Mouse (Mus musculus): ENCODE results near the gene Gm10277. TPM values are rescaled to one million over a fixed set of nuclear protein-coding genes. Genes with fewer than 3 reads are reported as not detected.

The Gm10277 gene
- polyA plus RNA-seq, 1 experiment from 2014 or later = 2.8 TPM

DNA sequence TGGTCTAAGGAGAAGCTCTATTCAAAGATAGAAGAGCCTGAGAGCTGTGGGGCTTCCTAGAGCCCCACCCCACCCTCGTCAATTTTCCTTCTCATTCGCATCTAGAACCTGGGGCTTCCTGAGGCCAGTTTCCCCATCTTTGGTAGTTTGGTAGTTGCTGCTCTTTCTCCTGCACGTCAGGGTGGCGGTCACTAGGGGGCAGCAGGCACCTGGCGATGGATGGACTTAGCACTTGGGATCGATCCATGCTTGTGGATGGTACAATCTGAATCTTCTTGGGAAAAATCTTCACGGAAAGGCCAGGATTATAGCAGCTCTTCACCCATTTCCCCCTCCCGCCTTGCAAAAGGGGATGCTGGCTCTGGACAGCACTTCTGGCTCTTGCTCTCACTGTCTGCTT lies 34.1 kb upstream of the Gm10277 start:
- H3K4me2 ChIP-seq = no peak overlapping the region
- H3K36me3 ChIP-seq = peaks cover 72% of the 10 kb centered on the region
- H3K9ac ChIP-seq = no peak overlapping the region
- no peak overlapping the region for H3K27ac ChIP-seq (replicated peaks)
- H3K4me3 ChIP-seq = no peak overlapping the region
- no peak for ATAC-seq (ENCODE audit: low read depth)
- peaks cover 19% of the 10 kb centered on the region for H3K4me1 ChIP-seq (replicated peaks)
- WGBS = 18% methylated on average over 8 of the region's 8 CpGs
- no peaks in the 10 kb centered on the region for H3K9me3 ChIP-seq
- H3K27me3 ChIP-seq = peaks cover 25% of the 10 kb centered on the region

GRCm38 (mm10) chr11:77816003-77816402 lies 28.5 kb upstream of the Gm10277 start:
- ATAC-seq (ENCODE audit: low read depth) = no peak
- H3K9me3 ChIP-seq = no peaks in the 10 kb centered on the region
- no peak overlapping the region for H3K9ac ChIP-seq
- H3K27me3 ChIP-seq = no peaks in the 10 kb centered on the region; the same call in 1 of the 2 replicates
- H3K4me3 ChIP-seq = no peak overlapping the region
- WGBS = 26% methylated on average over 3 of the region's 3 CpGs
- no peak overlapping the region for H3K27ac ChIP-seq (replicated peaks)
- H3K4me2 ChIP-seq = no peak overlapping the region
- H3K36me3 ChIP-seq = peaks cover 48% of the 10 kb centered on the region
- H3K4me1 ChIP-seq (replicated peaks) = no peaks in the 10 kb centered on the region

DNA sequence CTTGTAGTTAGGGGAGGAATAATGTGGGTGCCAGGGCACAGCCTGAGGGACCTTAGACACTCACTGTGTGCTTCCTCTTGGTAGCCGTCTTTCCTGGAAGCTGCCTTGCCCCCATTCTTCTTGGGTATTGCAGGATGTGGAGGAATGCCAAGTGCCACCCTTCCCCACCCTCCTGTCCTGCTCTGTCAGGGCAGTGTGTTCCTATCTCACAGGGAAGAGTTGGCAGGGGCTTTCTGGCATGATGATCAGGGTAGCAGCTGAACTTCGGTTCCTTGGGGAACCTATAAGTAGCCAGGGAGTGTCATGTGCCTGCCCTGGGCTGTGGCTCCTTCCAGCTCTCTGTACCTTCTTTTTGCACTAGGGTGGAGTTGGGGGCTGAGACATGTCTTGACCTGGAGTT lies 26.4 kb upstream of the Gm10277 start:
- H3K27ac ChIP-seq (replicated peaks) = no peak overlapping the region
- H3K4me1 ChIP-seq (replicated peaks) = peaks cover 3% of the 10 kb centered on the region
- H3K9me3 ChIP-seq = no peaks in the 10 kb centered on the region
- WGBS = 74% methylated on average over 2 of the region's 2 CpGs
- H3K27me3 ChIP-seq = no peaks in the 10 kb centered on the region
- H3K4me3 ChIP-seq = no peak overlapping the region
- H3K4me2 ChIP-seq = no peak overlapping the region
- H3K36me3 ChIP-seq = peaks cover 29% of the 10 kb centered on the region
- no peak for ATAC-seq (ENCODE audit: low read depth)
- no peak overlapping the region for H3K9ac ChIP-seq

- peaks cover 27% of the 10 kb centered on the region for H3K4me1 ChIP-seq (replicated peaks)
- no peak overlapping the region for H3K9ac ChIP-seq
- no peaks in the 10 kb centered on the region for H3K9me3 ChIP-seq
- WGBS = 93% methylated on average over 6 of the region's 6 CpGs
- H3K36me3 ChIP-seq = peaks cover 8% of the 10 kb centered on the region
- H3K4me2 ChIP-seq = no peak overlapping the region
- no peak overlapping the region for H3K27ac ChIP-seq (replicated peaks)
- no peak for ATAC-seq (ENCODE audit: low read depth)
- no peaks in the 10 kb centered on the region for H3K27me3 ChIP-seq
- H3K4me3 ChIP-seq = no peak overlapping the region
Measured at GRCm38 (mm10) chr11:77810018-77810417, 22.5 kb upstream of the Gm10277 start.

GRCm38 (mm10) chr11:77809215-77809614 lies 21.7 kb upstream of the Gm10277 start:
- WGBS = 72% methylated on average over 4 of the region's 4 CpGs
- no peak for ATAC-seq (ENCODE audit: low read depth)

DNA sequence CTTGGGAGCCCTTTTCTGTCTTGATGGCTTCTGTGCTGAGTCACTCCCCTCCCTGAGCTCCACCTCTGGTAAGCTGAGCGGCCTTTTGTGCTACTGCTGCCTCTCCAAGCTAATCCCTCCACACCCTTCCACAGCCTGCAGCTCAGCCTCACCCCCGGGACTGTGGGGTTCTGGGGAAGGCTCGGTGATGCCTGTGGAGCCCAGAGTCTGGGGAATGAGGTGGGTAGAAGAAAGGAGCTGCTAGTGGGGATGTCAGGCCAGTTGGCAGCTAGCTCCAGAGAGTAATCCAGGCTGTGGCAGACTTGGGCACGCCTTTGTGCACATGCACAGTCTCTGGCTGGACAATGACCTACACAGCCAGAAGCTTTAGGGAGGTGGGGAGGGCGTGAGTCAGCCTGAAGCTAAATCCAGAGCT lies 20.5 kb upstream of the Gm10277 start:
- H3K4me1 ChIP-seq (replicated peaks) = peaks cover 32% of the 10 kb centered on the region
- WGBS = 48% methylated on average over 5 of the region's 5 CpGs
- no peak overlapping the region for H3K4me2 ChIP-seq
- 0 out of 2 replicates have a peak overlapping the region, but pooled peaks have one; percentile 19 for H3K9ac ChIP-seq
- no peaks in the 10 kb centered on the region for H3K27me3 ChIP-seq
- no peak overlapping the region for H3K27ac ChIP-seq (replicated peaks)
- peaks cover 8% of the 10 kb centered on the region for H3K36me3 ChIP-seq
- no peak for ATAC-seq (ENCODE audit: low read depth)
- no peaks in the 10 kb centered on the region for H3K9me3 ChIP-seq
- no peak overlapping the region for H3K4me3 ChIP-seq

More at GRCm38 (mm10) chr11:77809215-77809614, 21.7 kb upstream of the Gm10277 start:
- Histone ChIP-seq H3K27ac (replicated peaks) (no peak overlapping the region), H3K4me2 (no peak overlapping the region), H3K27me3 (no peaks in the 10 kb centered on the region), H3K4me1 (replicated peaks) (peaks cover 32% of the 10 kb centered on the region), H3K36me3 (peaks cover 8% of the 10 kb centered on the region), H3K9ac (no peak overlapping the region), H3K9me3 (no peaks in the 10 kb centered on the region), H3K4me3 (no peak overlapping the region)

DNA sequence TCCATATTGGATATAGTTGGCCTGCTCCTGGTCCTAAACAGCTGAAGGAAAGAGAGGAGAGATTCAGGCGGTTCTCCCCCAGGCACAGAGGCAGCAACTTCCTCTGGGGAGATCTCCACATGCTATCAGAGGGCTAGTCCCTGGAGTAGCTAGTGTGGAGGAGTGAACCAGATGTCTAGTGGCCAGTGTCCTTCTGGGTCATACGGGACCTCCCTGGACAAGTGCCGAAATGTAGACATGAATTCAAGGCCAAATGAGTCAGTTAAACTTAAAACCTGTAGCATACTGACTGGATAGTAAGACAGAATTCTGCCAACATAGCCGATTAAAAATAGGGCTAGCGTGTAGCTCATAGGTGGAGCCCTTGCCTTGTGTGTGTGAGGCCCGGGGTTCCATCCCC lies 19.3 kb upstream of the Gm10277 start:
- WGBS = 84% methylated on average over 6 of the region's 6 CpGs
- H3K4me2 ChIP-seq = no peak overlapping the region
- no peak for ATAC-seq (ENCODE audit: low read depth)

GRCm38 (mm10) chr11:77806218-77806617 lies 18.7 kb upstream of the Gm10277 start:
- 22% methylated on average over 2 of the region's 2 CpGs for WGBS
- no peak overlapping the region for H3K9ac ChIP-seq
- H3K36me3 ChIP-seq = no peaks in the 10 kb centered on the region
- no peaks in the 10 kb centered on the region for H3K27me3 ChIP-seq
- peaks cover 44% of the 10 kb centered on the region for H3K4me1 ChIP-seq (replicated peaks)
- no peak overlapping the region for H3K27ac ChIP-seq (replicated peaks)
- H3K9me3 ChIP-seq = no peaks in the 10 kb centered on the region
- no peak for ATAC-seq (ENCODE audit: low read depth)
- no peak overlapping the region for H3K4me3 ChIP-seq
- no peak overlapping the region for H3K4me2 ChIP-seq

More for the DNA sequence above, 19.3 kb upstream of the Gm10277 start:
- no peaks in the 10 kb centered on the region for H3K27me3 ChIP-seq
- peaks cover 39% of the 10 kb centered on the region for H3K4me1 ChIP-seq (replicated peaks)
- no peaks in the 10 kb centered on the region for H3K9me3 ChIP-seq
- H3K27ac ChIP-seq (replicated peaks) = no peak overlapping the region
- H3K9ac ChIP-seq = no peak overlapping the region
- H3K36me3 ChIP-seq = no peaks in the 10 kb centered on the region
- no peak overlapping the region for H3K4me3 ChIP-seq

GRCm38 (mm10) chr11:77802341-77802865 lies 14.9 kb upstream of the Gm10277 start:
- WGBS = 74% methylated on average over 9 of the region's 9 CpGs
- H3K4me2 ChIP-seq = no peak overlapping the region

GRCm38 (mm10) chr11:77800869-77801701 lies 13.5 kb upstream of the Gm10277 start:
- peak; percentile 49; the same call in 1 of the 2 replicates for ATAC-seq (ENCODE audit: low read depth)
- WGBS = 28% methylated on average over 15 of the region's 15 CpGs
- peak overlapping the region; percentile 54; the same call in 1 of the 2 replicates for H3K27ac ChIP-seq (replicated peaks)

More at GRCm38 (mm10) chr11:77802341-77802865, 14.9 kb upstream of the Gm10277 start:
- peak; percentile 13; the same call in 1 of the 2 replicates for ATAC-seq (ENCODE audit: low read depth)
- Histone ChIP-seq H3K4me3 (no peak overlapping the region), H3K4me1 (replicated peaks) (peaks cover 41% of the 10 kb centered on the region), H3K27ac (replicated peaks) (no peak overlapping the region; the same call in 1 of the 2 replicates), H3K36me3 (no peaks in the 10 kb centered on the region), H3K27me3 (no peaks in the 10 kb centered on the region), H3K9ac (no peak overlapping the region), H3K9me3 (no peaks in the 10 kb centered on the region)

GRCm38 (mm10) chr11:77800491-77800868 lies 12.9 kb upstream of the Gm10277 start:
- peak overlapping the region; percentile 54 for H3K27ac ChIP-seq (replicated peaks)
- H3K27me3 ChIP-seq = no peaks in the 10 kb centered on the region
- 0 out of 2 replicates have a peak overlapping the region, but pooled peaks have one; percentile 35 for H3K9ac ChIP-seq
- H3K4me2 ChIP-seq = peak overlapping the region; percentile 4; the same call in 1 of the 2 replicates
- H3K4me3 ChIP-seq = no peak overlapping the region
- no peak for ATAC-seq (ENCODE audit: low read depth)
- H3K9me3 ChIP-seq = no peaks in the 10 kb centered on the region
- no peaks in the 10 kb centered on the region for H3K36me3 ChIP-seq
- peaks cover 30% of the 10 kb centered on the region for H3K4me1 ChIP-seq (replicated peaks)
- WGBS = 72% methylated on average over 9 of the region's 9 CpGs

More at GRCm38 (mm10) chr11:77800869-77801701, 13.5 kb upstream of the Gm10277 start:
- Histone ChIP-seq H3K9me3 (no peaks in the 10 kb centered on the region), H3K9ac (peak overlapping the region; percentile 35), H3K36me3 (no peaks in the 10 kb centered on the region), H3K27me3 (no peaks in the 10 kb centered on the region), H3K4me1 (replicated peaks) (peaks cover 32% of the 10 kb centered on the region), H3K4me2 (peak overlapping the region; percentile 4), H3K4me3 (no peak overlapping the region)

- Histone ChIP-seq H3K4me3 (no peak overlapping the region), H3K4me2 (no peak overlapping the region), H3K9ac (no peak overlapping the region), H3K36me3 (no peaks in the 10 kb centered on the region), H3K27me3 (no peaks in the 10 kb centered on the region), H3K27ac (replicated peaks) (no peak overlapping the region), H3K4me1 (replicated peaks) (peaks cover 38% of the 10 kb centered on the region), H3K9me3 (no peaks in the 10 kb centered on the region)
- WGBS = 76% methylated on average over 5 of the region's 5 CpGs
- no peak for ATAC-seq (ENCODE audit: low read depth)
Measured at GRCm38 (mm10) chr11:77795216-77795615, 7.7 kb upstream of the Gm10277 start.
